Mouse (Mus musculus) olfactory bulb, adult 2 months (tissue): Measurements from ENCODE around the gene Uvrag.

Experiments used
- CTCF ChIP-seq: fragments of 200-500 bp; IDR thresholded peaks from 2 replicates; pipeline ENCODE4 v1.5.1; 2012; ENCODE audit warnings: low read depth, mild to moderate bottlenecking, low read length, moderate library complexity; ENCODE audit not compliant: insufficient read depth
- POLR2A ChIP-seq: fragments of 200-500 bp; IDR thresholded peaks from 2 replicates; pipeline ENCODE4 v1.6.1; 2012; ENCODE audit warnings: mild to moderate bottlenecking, low read depth, low read length, moderate library complexity; ENCODE audit not compliant: insufficient read depth

DNA sequence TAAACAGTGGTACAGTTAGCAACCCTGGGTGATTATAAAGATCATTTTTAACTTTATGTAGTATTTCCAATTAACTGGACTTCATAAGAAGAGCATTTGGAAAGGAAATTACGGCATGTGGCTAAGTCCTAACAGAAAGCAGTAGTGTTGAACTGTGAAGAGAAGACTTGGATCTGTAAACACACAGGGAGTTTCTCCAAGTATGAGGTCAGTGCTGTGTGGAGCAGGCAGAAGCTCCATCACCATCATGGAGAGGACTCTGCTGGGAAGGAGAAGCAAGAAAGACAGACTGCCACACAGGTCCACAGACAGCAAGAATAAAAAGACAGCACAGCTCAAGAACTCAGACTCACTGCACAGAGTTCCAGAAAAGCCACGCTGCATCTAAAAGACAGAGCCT is 106.0 kb downstream of the Uvrag start:
- no peak for TF ChIP-seq CTCF
- no peak for TF ChIP-seq POLR2A
